Mouse (Mus musculus): ENCODE data around the gene Cyp4f39.
"Not testable (repeated sequence)": the region's sequence is repeated elsewhere in the genome, so short reads cannot be mapped to it uniquely, and the experiment has no call there.

GRCm38 (mm10) chr17:32500511-32500910 lies 48.0 kb downstream of the Cyp4f39 start:
- TF ChIP-seq POLR2A (IDR thresholded peaks at IDR 0.05; ENCODE audit: borderline replicate concordance, control insufficient read depth, low read depth, low read length); CTCF (IDR thresholded peaks at IDR 0.05; ENCODE audit: control insufficient read depth, insufficient read depth, low read length): not testable (repeated sequence)

Data from bone marrow, adult 2 months (tissue).